Mouse (Mus musculus) brain, embryonic 14.5 days (tissue): ENCODE measurements around the gene Flywch1.

ENCODE experiments used
- CTCF ChIP-seq: fragments of 200-500 bp; IDR thresholded peaks from 2 replicates; pipeline ENCODE4 v1.5.1; 2012; ENCODE audit warnings: inconsistent platforms, mild to moderate bottlenecking, moderate library complexity, borderline replicate concordance; ENCODE audit not compliant: insufficient read depth, insufficient read length; ENCODE audit errors: extremely low read depth
- POLR2A ChIP-seq: fragments of 200-500 bp; IDR thresholded peaks from 2 replicates; pipeline ENCODE4 v1.6.1; 2012; ENCODE audit warnings: mild to moderate bottlenecking, inconsistent platforms, borderline replicate concordance; ENCODE audit not compliant: poor library complexity, insufficient read depth, insufficient read length, severe bottlenecking; ENCODE audit errors: extremely low read depth

- TF ChIP-seq CTCF, result no peak
- TF ChIP-seq POLR2A, result no peak
These were observed 49.3 kb upstream of the Flywch1 start for GRCm38 (mm10) chr17:23820731-23821130.
